Mouse (Mus musculus): ENCODE data around the gene Gm13271. TPM values are rescaled to one million over a fixed set of nuclear protein-coding genes. Genes with fewer than 3 reads are reported as not detected.

The Gm13271 gene
- polyA plus RNA-seq (2012; rRNA removed) = not detected in 2 replicates

DNA sequence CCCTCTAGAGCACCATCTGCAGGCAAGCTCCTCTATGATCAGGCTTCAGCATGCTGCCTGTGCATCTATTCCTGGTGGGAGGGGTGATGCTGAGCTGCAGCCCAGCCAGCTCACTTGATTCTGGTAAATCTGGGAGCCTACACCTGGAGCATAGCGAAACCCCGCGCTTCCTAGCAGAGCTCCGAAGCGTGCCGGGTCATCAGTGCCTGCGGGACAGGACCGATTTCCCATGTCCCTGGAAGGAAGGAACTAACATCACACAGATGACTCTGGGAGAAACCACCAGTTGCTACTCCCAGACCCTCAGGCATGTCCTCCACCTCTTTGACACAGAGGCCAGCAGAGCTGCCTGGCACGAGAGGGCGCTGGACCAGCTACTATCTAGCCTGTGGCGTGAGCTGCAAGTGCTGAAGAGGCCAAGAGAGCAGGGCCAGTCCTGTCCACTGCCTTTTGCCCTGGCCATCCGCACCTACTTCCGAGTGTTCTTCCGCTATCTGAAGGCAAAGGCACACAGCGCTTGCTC is at the start of gene Gm13271:
Gene Gm13271 (plus strand): TSS at position 51 of the 523 bp plus-strand sequence.

GRCm38 (mm10) chr4:88721791-88722721 is 32.6 kb upstream of the Gm13271 start, which contains the start of the genes Gm26566 and Klhl9:
Gene Gm26566 (plus strand): TSS chr4:88721805.
Gene Klhl9 (minus strand): TSS chr4:88722465.

DNA sequence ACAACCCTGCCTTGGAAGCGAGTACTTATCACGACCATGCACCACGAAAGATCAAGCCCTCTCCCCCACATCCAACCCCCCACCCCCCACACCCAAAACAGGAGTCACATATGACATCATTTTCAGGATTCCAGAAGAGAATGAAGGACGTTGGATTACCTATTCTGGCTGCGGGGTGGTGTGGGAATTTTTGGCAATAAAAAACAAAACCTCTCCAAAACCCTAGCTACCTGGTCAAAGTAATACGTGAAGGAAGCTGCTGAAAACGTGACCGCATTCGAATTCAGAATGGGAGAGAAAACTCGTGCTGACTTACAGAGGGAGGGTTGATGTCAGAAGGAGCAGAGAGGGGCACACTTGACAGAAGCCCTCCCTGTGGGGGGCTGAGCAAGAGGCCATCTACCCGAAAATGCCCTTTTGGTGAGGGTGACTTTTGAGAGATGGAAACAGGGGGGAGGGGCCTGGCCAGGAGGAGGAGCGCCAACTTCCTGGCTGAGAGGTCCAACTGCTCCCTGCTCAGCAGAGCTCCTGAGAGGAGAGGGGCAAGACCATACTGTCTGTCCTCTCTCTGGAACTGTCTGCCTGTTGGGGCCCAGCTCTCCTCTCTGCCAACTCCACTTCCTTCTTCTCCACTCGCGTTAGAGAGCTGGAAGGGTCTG is 5.1 kb downstream of the Gm13271 start, which contains the start of gene Gm13283:
Gene Gm13283 (plus strand): TSS at position 510 of the 659 bp plus-strand sequence.

GRCm38 (mm10) chr4:88773534-88773933 is 18.9 kb downstream of the Gm13271 start, which contains the start of gene Gm13290:
Gene Gm13290 (plus strand): TSS chr4:88773834.

DNA sequence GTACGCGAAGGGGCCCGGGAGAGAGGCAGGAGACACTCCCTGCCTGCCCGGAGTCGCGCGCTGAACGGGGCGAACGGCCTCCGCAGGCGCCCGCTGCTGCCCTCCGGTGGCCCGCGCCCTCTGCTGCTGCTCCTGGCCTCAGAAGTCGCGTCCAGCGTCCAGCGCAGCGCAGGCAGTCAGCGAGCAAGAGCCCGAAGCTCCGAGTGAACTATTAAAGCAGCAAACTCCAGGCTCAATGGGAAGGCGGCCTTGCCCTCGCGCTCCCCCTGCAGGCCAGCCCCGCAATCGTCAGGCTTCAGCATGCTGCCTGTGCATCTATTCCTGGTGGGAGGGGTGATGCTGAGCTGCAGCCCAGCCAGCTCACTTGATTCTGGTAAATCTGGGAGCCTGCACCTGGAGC is 22.0 kb downstream of the Gm13271 start, which contains the start of gene Gm13289:
Gene Gm13289 (plus strand): TSS at position 301 of the 400 bp plus-strand sequence.

GRCm38 (mm10) chr4:88779550-88779949 is 24.9 kb downstream of the Gm13271 start, which contains the start of gene Gm13272:
Gene Gm13272 (plus strand): TSS chr4:88779850.

DNA sequence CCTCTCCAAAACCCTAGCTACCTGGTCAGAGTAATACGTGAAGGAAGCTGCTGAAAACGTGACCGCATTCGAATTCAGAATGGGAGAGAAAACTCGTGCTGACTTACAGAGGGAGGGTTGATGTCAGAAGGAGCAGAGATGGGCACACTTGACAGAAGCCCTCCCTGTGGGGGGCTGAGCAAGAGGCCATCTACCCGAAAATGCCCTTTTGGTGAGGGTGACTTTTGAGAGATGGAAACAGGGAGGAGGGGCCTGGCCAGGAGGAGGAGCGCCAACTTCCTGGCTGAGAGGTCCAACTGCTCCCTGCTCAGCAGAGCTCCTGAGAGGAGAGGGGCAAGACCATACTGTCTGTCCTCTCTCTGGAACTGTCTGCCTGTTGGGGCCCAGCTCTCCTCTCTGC is 27.2 kb downstream of the Gm13271 start, which contains the start of gene Ifnz:
Gene Ifnz (plus strand): TSS at position 301 of the 400 bp plus-strand sequence.

GRCm38 (mm10) chr4:88785409-88785808 is 30.7 kb downstream of the Gm13271 start, which contains the start of gene Gm13276:
Gene Gm13276 (plus strand): TSS chr4:88785709.

GRCm38 (mm10) chr4:88788402-88788801 is 33.7 kb downstream of the Gm13271 start, which contains the start of gene Gm13277:
Gene Gm13277 (plus strand): TSS chr4:88788632.

GRCm38 (mm10) chr4:88791250-88791649 is 36.6 kb downstream of the Gm13271 start, which contains the start of gene Gm13278:
Gene Gm13278 (plus strand): TSS chr4:88791550.

DNA sequence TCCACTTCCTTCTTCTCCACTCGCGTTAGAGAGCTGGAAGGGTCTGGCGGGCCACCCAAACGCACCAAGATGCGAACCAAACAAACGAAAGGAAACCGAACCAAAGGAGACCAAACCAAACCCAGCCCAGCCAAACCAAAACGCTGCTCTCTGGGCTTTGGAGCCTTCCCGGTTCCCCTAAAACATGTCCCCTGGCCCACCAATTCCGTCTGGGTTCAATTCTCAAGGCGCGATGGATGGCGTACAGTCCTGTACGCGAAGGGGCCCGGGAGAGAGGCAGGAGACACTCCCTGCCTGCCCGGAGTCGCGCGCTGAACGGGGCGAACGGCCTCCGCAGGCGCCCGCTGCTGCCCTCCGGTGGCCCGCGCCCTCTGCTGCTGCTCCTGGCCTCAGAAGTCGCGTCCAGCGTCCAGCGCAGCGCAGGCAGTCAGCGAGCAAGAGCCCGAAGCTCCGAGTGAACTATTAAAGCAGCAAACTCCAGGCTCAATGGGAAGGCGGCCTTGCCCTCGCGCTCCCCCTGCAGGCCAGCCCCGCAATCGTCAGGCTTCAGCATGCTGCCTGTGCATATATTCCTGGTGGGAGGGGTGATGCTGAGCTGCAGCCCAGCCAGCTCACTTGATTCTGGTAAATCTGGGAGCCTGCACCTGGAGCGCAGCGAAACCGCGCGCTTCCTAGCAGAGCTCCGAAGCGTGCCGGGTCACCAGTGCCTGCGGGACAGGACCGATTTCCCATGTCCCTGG is 39.4 kb downstream of the Gm13271 start, which contains the start of gene Gm13275:
Gene Gm13275 (plus strand): TSS at position 552 of the 740 bp plus-strand sequence.

DNA sequence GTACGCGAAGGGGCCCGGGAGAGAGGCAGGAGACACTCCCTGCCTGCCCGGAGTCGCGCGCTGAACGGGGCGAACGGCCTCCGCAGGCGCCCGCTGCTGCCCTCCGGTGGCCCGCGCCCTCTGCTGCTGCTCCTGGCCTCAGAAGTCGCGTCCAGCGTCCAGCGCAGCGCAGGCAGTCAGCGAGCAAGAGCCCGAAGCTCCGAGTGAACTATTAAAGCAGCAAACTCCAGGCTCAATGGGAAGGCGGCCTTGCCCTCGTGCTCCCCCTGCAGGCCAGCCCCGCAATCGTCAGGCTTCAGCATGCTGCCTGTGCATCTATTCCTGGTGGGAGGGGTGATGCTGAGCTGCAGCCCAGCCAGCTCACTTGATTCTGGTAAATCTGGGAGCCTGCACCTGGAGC is 42.4 kb downstream of the Gm13271 start, which contains the start of gene Gm13279:
Gene Gm13279 (plus strand): TSS at position 301 of the 400 bp plus-strand sequence.

GRCm38 (mm10) chr4:88799365-88799764 is 44.7 kb downstream of the Gm13271 start, which contains the start of gene Gm13285:
Gene Gm13285 (plus strand): TSS chr4:88799665.

DNA sequence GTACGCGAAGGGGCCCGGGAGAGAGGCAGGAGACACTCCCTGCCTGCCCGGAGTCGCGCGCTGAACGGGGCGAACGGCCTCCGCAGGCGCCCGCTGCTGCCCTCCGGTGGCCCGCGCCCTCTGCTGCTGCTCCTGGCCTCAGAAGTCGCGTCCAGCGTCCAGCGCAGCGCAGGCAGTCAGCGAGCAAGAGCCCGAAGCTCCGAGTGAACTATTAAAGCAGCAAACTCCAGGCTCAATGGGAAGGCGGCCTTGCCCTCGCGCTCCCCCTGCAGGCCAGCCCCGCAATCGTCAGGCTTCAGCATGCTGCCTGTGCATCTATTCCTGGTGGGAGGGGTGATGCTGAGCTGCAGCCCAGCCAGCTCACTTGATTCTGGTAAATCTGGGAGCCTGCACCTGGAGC is 48.3 kb downstream of the Gm13271 start, which contains the start of gene Gm13287:
Gene Gm13287 (plus strand): TSS at position 301 of the 400 bp plus-strand sequence.

Other genes starting within 250 kb of the Gm13271 start
- gene Ifnb1, start 232.1 kb upstream of the Gm13271 start, polyA plus RNA-seq (2012; rRNA removed) = not detected in 2 replicates
- gene Ifna15, start 196.6 kb upstream of the Gm13271 start, polyA plus RNA-seq (2012; rRNA removed) = not detected in 2 replicates
- gene Ifna14, start 183.1 kb upstream of the Gm13271 start, polyA plus RNA-seq (2012; rRNA removed) = not detected in 2 replicates
- gene Ifna9, start 162.5 kb upstream of the Gm13271 start, polyA plus RNA-seq (2012; rRNA removed) = not detected in 2 replicates
- gene Ifna12, start 151.5 kb upstream of the Gm13271 start, polyA plus RNA-seq (2012; rRNA removed) = not detected in 2 replicates
- gene C87499, start 120.5 kb upstream of the Gm13271 start, polyA plus RNA-seq (2012; rRNA removed) = not detected in 2 replicates
- not detected in 2 replicates for gene Ifna13, start 110.4 kb upstream of the Gm13271 start, polyA plus RNA-seq (2012; rRNA removed)
- not detected in 2 replicates for gene Ifna16, start 77.9 kb upstream of the Gm13271 start, polyA plus RNA-seq (2012; rRNA removed)
- not detected in 2 replicates for gene Ifna2, start 71.0 kb upstream of the Gm13271 start, polyA plus RNA-seq (2012; rRNA removed)
- not detected in 2 replicates for gene Ifnab, start 63.5 kb upstream of the Gm13271 start, polyA plus RNA-seq (2012; rRNA removed)
- 0.03 and 0.05 TPM in 2 replicates for gene Gm26566, start 33.1 kb upstream of the Gm13271 start, polyA plus RNA-seq (2012; rRNA removed)
- gene Klhl9, start 32.4 kb upstream of the Gm13271 start, polyA plus RNA-seq (2012; rRNA removed) = 9.8 and 10.8 TPM in 2 replicates
- 0.04 TPM in 1 of 2 replicates, not detected in the other for gene Gm13283, start 5.3 kb downstream of the Gm13271 start, polyA plus RNA-seq (2012; rRNA removed)
- not detected in 2 replicates for gene Gm13290, start 19.0 kb downstream of the Gm13271 start, polyA plus RNA-seq (2012; rRNA removed)
- not detected in 2 replicates for gene Gm13289, start 22.1 kb downstream of the Gm13271 start, polyA plus RNA-seq (2012; rRNA removed)
- not detected in 2 replicates for gene Gm13272, start 25.0 kb downstream of the Gm13271 start, polyA plus RNA-seq (2012; rRNA removed)
- gene Ifnz, start 27.3 kb downstream of the Gm13271 start, polyA plus RNA-seq (2012; rRNA removed) = 0.02 and 0.04 TPM in 2 replicates
- not detected in 2 replicates for gene Gm13276, start 30.8 kb downstream of the Gm13271 start, polyA plus RNA-seq (2012; rRNA removed)
- not detected in 2 replicates for gene Gm13277, start 33.8 kb downstream of the Gm13271 start, polyA plus RNA-seq (2012; rRNA removed)
- gene Gm13278, start 36.7 kb downstream of the Gm13271 start, polyA plus RNA-seq (2012; rRNA removed) = not detected in 2 replicates
- not detected in 2 replicates for gene Gm13275, start 39.6 kb downstream of the Gm13271 start, polyA plus RNA-seq (2012; rRNA removed)
- not detected in 2 replicates for gene Gm13279, start 42.5 kb downstream of the Gm13271 start, polyA plus RNA-seq (2012; rRNA removed)
- gene Gm13285, start 44.8 kb downstream of the Gm13271 start, polyA plus RNA-seq (2012; rRNA removed) = not detected in 2 replicates
- gene Gm13287, start 48.4 kb downstream of the Gm13271 start, polyA plus RNA-seq (2012; rRNA removed) = not detected in 2 replicates
- 0.02 TPM in 1 of 2 replicates, not detected in the other for gene Gm13288, start 50.7 kb downstream of the Gm13271 start, polyA plus RNA-seq (2012; rRNA removed)
- gene Ifna7, start 61.4 kb downstream of the Gm13271 start, polyA plus RNA-seq (2012; rRNA removed) = not detected in 2 replicates
- not detected in 2 replicates for gene Ifna11, start 65.1 kb downstream of the Gm13271 start, polyA plus RNA-seq (2012; rRNA removed)
- not detected in 2 replicates for gene Ifna6, start 72.5 kb downstream of the Gm13271 start, polyA plus RNA-seq (2012; rRNA removed)
- not detected in 2 replicates for gene Ifna5, start 80.7 kb downstream of the Gm13271 start, polyA plus RNA-seq (2012; rRNA removed)
- gene Ifna4, start 87.0 kb downstream of the Gm13271 start, polyA plus RNA-seq (2012; rRNA removed) = not detected in 2 replicates
- gene Ifna1, start 95.2 kb downstream of the Gm13271 start, polyA plus RNA-seq (2012; rRNA removed) = not detected in 2 replicates
- gene Ifne, start 125.3 kb downstream of the Gm13271 start, polyA plus RNA-seq (2012; rRNA removed) = not detected in 2 replicates